Mouse (Mus musculus) forebrain, embryonic 16.5 days (tissue): ENCODE data around the gene Vtn. TPM values are rescaled to one million over a fixed set of nuclear protein-coding genes. Genes with fewer than 3 reads are reported as not detected.

ENCODE experiments used
- ATAC-seq: fragments of 200-750 bp; cut with Nextera tagmentation; 2 replicates; pipeline ENCODE4 v1.8.0; 2017; ENCODE audit warnings: mild to moderate bottlenecking, moderate library complexity
- H3K27ac ChIP-seq: fragments of 300-500 bp; sonication (generic); 2 replicates; pipeline ENCODE4 v1.5.1; 2014; ENCODE audit warnings: low read length, control low read depth
- H3K27me3 ChIP-seq: fragments of 300-500 bp; sonication (generic); replicated peaks from 2 replicates; pipeline ENCODE4 v1.6.1; 2014; ENCODE audit warnings: low read length; ENCODE audit not compliant: control insufficient read depth, insufficient read depth
- H3K36me3 ChIP-seq: fragments of 300-500 bp; sonication (generic); 2 replicates; pipeline ENCODE4 v1.6.1; 2014; ENCODE audit not compliant: control insufficient read depth, insufficient read depth
- H3K4me1 ChIP-seq: fragments of 300-500 bp; sonication (generic); replicated peaks from 2 replicates; pipeline ENCODE4 v1.6.1; 2014; ENCODE audit warnings: low read length; ENCODE audit not compliant: control insufficient read depth, insufficient read depth
- H3K4me2 ChIP-seq: fragments of 300-500 bp; sonication (generic); 2 replicates; pipeline ENCODE4 v1.6.1; 2014; ENCODE audit warnings: mild to moderate bottlenecking, low read length, control low read depth
- H3K4me3 ChIP-seq: fragments of 300-500 bp; sonication (generic); replicated peaks from 2 replicates; pipeline ENCODE4 v1.5.1; 2014; ENCODE audit warnings: mild to moderate bottlenecking, low read length, control low read depth
- H3K9ac ChIP-seq: fragments of 300-500 bp; sonication (generic); replicated peaks from 2 replicates; pipeline ENCODE4 v1.6.1; 2014; ENCODE audit warnings: low read depth, low read length, control low read depth
- H3K9me3 ChIP-seq: fragments of 300-500 bp; sonication (generic); 2 replicates; pipeline ENCODE4 v1.6.1; 2016; ENCODE audit warnings: low read length; ENCODE audit not compliant: control insufficient read depth
- whole genome bisulfite sequencing: fragments of 180-500 bp; shearing (Covaris S2); extraction: QIAGEN DNeasy Blood & Tissue Kit; methylation state at CpG from one replicate; pipeline ENCODE4 v1.1.7; 2014; 5-methylcytosine and 5-hydroxymethylcytosine counted together
- polyA plus RNA-seq: library from polyadenylated mRNA; unstranded; fragments of >200 nt; fragmentation: Nextera tagmentation; extraction: Ambion mirVana; gene quantifications from 2 replicates; pipeline ENCODE4 v1.2.1, GENCODE M21; 2015

Gene Vtn
- polyA plus RNA-seq, 1 experiment from 2014 or later, result 76.0 TPM

DNA sequence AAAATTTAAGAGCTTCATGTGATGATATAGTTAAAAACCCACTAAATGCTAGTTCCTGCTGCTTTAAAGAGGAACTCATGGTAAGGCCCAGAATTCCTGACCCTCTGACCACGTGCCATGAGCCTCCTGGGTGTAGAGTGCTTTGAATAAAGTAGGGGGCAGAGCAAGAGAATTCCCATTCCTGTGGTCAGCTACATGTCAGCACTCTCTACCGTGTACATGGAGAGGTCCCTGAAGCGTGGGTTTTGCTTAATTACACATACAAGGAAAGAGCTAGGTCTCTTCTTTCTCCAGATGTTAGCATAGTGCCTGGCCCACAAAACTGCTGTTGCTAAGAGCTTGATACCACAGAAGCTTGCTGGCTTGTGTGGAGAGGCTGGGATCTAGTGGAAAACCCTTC, 6.5 kb downstream of the Vtn start:
- no peak overlapping the region for H3K4me2 ChIP-seq
- peaks cover 11% of the 10 kb centered on the region for H3K36me3 ChIP-seq
- ATAC-seq, result no peak
- 81% methylated on average over 3 of the region's 3 CpGs for WGBS
- peaks cover 4% of the 10 kb centered on the region; the same call in 1 of the 2 replicates for H3K4me1 ChIP-seq
- no peak overlapping the region for H3K9ac ChIP-seq
- no peak overlapping the region for H3K4me3 ChIP-seq
- no peaks in the 10 kb centered on the region for H3K9me3 ChIP-seq
- H3K27ac ChIP-seq, result no peak overlapping the region
- H3K27me3 ChIP-seq, result no peaks in the 10 kb centered on the region

DNA sequence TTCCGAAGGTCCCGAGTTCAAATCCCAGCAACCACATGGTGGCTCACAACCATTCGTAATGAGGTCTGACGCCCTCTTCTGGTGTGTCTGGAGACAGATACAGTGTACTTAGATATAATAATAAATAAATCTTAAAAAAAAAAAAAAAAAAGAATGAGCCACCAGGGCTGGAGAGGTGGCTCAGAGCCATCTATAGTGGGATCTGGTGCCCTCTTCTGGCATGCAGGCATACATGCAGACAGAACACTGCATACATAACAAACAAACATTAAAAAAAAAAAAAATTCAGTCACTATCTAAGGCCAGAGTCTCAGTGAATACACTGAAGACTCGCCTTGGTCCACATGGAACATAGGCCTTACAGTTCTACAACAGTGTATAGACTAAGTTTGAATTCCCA, 10.3 kb downstream of the Vtn start:
- H3K9me3 ChIP-seq, result no peaks in the 10 kb centered on the region
- no peak overlapping the region for H3K4me3 ChIP-seq
- H3K27ac ChIP-seq, result no peak overlapping the region
- H3K4me1 ChIP-seq, result peaks cover 17% of the 10 kb centered on the region
- ATAC-seq, result no peak
- H3K36me3 ChIP-seq, result peaks cover 11% of the 10 kb centered on the region
- 84% methylated on average over 5 of the region's 5 CpGs for WGBS
- H3K27me3 ChIP-seq, result no peaks in the 10 kb centered on the region
- H3K4me2 ChIP-seq, result no peak overlapping the region
- no peak overlapping the region for H3K9ac ChIP-seq

DNA sequence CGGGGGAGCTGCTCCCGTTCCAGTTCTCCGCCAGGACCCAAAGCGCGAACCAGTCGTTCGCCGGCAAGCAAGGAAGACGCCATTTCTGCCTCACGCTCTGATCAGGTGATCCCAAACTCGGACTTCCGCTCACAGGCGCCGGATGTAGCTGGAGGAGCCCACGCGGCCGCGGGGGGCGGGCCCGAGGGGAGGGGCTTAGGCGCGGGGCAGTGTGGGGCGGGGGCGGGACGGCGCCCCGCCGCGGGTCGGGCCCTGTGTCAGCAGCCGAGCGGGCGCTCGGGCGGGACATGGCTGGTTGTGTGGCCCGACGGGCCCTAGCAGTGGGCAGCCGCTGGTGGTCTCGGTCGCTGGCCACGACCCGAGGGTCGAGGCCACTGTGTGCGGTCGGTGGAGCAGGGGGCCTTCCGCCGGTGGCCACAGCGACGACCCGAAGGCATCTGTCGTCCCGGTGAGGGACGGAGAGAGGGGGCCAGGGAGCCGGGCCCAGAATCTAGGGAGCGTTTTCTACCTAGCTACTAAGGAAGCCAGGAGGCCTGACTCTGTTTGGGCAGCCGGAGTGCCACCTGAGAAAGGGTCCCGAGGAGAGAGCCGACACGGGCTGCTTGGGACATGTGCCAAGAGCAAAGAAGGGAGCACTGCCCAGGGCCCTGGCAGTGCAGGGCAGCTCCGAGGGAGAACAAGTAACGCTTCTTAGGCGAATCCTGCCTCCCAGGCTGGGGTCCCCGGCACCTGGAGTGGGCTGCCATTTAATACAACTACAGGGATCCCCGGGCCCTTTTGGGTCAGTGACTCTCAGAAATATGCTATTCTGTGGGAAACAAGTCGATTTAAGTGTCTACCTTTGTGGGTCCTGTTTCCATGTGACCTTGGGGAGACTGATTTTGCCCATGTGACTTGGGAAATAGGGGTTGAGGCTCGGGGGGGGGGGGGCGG, 13.4 kb downstream of the Vtn start, which contains the start of the genes Tmem199 and Poldip2:
Gene Tmem199, minus strand, starts transcription at position 148 of the 933 bp plus-strand sequence.
Gene Poldip2, plus strand, starts transcription at position 169 of the 933 bp plus-strand sequence.
- WGBS, result under 1% methylated on average over 62 of the region's 67 CpGs
- H3K9ac ChIP-seq, result peak within 1 kb of the TSS; percentile 85
- H3K36me3 ChIP-seq, result peaks cover 24% of the 10 kb centered on the region
- ATAC-seq, result peak; percentile 98
- H3K27me3 ChIP-seq, result no peaks in the 10 kb centered on the region
- peak within 1 kb of the TSS; percentile 90 for H3K4me2 ChIP-seq
- H3K9me3 ChIP-seq, result no peaks in the 10 kb centered on the region
- H3K27ac ChIP-seq, result peak within 1 kb of the TSS; percentile 62
- peak within 1 kb of the TSS; percentile 74 for H3K4me3 ChIP-seq
- H3K4me1 ChIP-seq, result peaks cover 17% of the 10 kb centered on the region

DNA sequence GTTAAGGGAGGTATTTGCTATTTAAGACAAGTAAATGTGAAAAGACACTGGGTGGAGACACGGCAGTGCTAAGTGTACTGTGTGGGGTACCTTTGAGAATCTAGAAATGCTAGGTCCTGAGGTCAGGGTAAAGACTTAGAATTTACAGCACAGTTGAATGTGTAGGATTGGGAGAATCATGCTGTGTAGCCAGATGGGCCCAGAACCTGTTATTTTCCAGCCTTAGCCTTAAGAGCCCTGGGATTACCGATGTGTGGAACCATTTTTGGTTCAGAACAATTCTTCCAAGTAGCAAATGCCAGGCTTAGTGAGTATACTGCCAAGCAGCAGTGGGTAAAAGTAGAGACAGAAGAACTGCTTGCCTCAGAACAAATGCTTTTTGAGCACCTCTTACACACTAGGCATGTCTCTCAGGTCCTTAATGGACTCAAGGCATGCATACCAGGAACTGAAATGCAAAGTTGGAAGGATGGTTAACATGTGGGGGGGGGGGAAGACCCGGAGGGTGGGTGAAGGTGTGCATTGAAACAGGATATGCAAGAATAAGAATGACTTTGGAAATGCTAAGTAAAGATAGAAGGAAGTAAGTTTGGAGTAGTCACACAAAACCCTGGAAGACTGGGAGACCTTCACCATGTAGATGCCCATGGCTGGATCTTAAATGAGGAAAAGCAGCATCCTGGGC, 14.4 kb downstream of the Vtn start:
- peak overlapping the region; percentile 74 for H3K4me3 ChIP-seq
- no peaks in the 10 kb centered on the region for H3K9me3 ChIP-seq
- H3K36me3 ChIP-seq, result peaks cover 27% of the 10 kb centered on the region
- WGBS, result 78% methylated on average over 3 of the region's 3 CpGs
- H3K4me1 ChIP-seq, result peaks cover 17% of the 10 kb centered on the region
- H3K27me3 ChIP-seq, result no peaks in the 10 kb centered on the region
- H3K27ac ChIP-seq, result no peak overlapping the region
- H3K4me2 ChIP-seq, result peak overlapping the region; percentile 90
- no peak for ATAC-seq
- peak overlapping the region; percentile 85; the same call in 1 of the 2 replicates for H3K9ac ChIP-seq

DNA sequence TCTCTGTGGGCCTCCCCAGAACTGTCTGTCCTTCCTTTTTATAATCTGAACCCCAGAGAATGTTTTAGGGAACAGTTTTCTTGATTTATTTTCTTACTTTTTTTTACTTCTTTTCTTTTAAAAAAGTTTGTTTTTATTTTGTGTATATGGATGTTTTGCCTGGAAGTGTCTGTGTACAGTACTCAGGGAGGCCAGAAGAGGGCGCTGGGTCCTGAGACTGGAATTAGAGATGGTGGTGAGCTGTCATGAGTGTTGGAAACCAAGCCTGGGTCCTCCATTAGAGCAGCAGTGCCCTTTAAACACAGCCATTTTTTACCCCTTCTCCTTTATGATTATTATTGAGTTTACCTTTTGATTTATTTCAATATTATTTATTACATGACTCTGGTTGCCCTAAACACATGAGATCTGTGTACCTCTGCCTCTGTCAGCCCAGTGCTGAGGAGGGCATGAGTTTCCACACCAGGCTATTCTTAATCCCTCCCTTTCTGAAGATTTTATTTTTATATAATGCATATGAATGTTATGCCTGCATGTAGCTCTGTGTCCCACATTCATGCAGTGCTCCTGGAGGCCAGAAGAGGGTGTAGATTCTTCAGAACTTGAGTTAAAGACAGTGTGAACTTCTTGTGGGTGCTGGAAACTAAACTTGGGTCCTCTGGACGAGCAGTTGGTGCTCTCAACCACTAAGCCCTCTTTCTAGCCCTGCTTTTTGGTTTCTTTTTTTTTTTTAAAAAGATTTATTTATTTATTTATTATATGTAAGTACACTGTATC, 16.8 kb downstream of the Vtn start:
- Histone ChIP-seq H3K9ac (no peak overlapping the region), H3K4me2 (no peak overlapping the region), H3K36me3 (peaks cover 36% of the 10 kb centered on the region), H3K4me1 (peaks cover 17% of the 10 kb centered on the region), H3K9me3 (no peaks in the 10 kb centered on the region), H3K4me3 (no peak overlapping the region), H3K27ac (no peak overlapping the region), H3K27me3 (no peaks in the 10 kb centered on the region)
- 57% methylated on average over 2 of the region's 2 CpGs for WGBS
- no peak for ATAC-seq

DNA sequence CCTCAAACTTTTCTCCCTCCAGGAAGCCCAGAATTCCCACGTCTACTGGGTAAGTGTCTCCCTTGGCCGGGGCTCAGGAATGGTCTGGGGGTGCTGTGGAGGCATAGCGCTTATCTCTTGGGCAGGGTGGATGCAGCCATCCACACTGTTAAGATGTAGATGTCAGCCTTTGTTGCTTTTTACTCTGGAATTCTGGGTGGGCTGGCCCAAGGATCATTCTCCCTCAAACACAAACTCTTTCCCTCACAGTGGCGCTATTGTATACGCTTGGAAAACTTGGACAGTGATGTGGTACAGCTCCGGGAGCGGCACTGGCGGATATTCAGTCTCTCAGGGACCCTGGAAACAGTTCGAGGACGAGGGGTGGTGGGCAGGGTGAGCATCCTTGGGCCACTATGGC, 20.0 kb downstream of the Vtn start:
- Histone ChIP-seq H3K27ac (no peak overlapping the region), H3K4me2 (no peak overlapping the region), H3K36me3 (peaks cover 63% of the 10 kb centered on the region), H3K4me1 (no peaks in the 10 kb centered on the region; the same call in 1 of the 2 replicates), H3K9ac (no peak overlapping the region), H3K9me3 (no peaks in the 10 kb centered on the region), H3K4me3 (no peak overlapping the region), H3K27me3 (no peaks in the 10 kb centered on the region)
- WGBS, result 84% methylated on average over 10 of the region's 10 CpGs
- ATAC-seq, result no peak

DNA sequence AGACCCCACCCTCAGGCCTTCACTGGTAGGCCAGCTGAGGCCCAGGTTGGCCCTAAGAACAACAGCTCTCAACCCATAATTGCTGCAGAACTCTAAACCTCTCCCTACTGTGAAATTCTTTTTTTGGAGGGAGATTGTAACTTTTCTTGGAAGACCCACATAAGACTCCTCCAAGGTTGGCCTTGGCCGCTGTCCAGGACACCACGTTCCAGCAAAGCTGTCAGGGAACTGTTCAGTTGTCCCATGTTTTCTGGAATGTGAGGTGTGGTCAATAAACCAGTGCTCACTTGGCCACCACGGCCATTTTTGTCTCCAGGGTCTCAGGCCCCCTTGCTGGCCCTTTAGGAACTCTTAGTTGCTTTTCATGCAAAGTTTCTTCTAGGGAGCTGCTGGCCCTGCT, 23.0 kb downstream of the Vtn start:
- Histone ChIP-seq H3K4me2 (no peak overlapping the region), H3K4me1 (no peaks in the 10 kb centered on the region), H3K4me3 (no peak overlapping the region), H3K36me3 (peaks cover 61% of the 10 kb centered on the region), H3K9ac (no peak overlapping the region), H3K27ac (no peak overlapping the region), H3K27me3 (no peaks in the 10 kb centered on the region), H3K9me3 (no peaks in the 10 kb centered on the region)
- no peak for ATAC-seq
- WGBS, result 87% methylated on average over 3 of the region's 3 CpGs

DNA sequence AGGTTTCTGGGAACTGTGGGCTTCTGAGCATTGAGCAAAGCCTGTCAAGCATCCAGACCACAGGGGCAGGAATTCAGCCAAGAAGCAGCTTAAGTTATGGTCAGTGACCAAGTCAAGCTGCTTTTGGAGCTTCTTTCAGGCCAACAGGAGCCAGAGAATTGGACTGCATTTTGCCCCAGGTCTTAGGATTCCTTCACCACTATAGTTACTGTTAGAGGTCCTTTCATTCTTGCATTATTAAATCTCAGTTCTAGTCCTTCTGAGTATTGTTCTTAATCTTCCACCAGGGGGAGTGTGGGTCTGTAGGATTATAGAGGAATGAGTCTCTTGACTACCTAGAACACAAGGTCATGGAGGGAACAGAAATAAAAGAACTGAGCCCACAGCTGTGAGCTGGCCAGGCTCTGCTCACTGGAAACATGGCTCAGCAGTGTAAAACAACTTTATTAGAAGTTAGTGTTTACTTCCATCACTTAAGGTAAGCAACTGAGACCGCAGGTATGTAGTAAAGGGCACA, 23.6 kb downstream of the Vtn start:
- H3K36me3 ChIP-seq, result peaks cover 60% of the 10 kb centered on the region
- WGBS, result 85% methylated on average over 1 of the region's 1 CpGs
- no peak for ATAC-seq
- H3K4me1 ChIP-seq, result no peaks in the 10 kb centered on the region
- H3K27ac ChIP-seq, result no peak overlapping the region
- no peak overlapping the region for H3K4me2 ChIP-seq
- H3K27me3 ChIP-seq, result no peaks in the 10 kb centered on the region
- H3K9ac ChIP-seq, result no peak overlapping the region
- no peaks in the 10 kb centered on the region for H3K9me3 ChIP-seq
- H3K4me3 ChIP-seq, result no peak overlapping the region
